Mouse (Mus musculus): ENCODE measurements at regions not wholly inside any gene's neighbourhood (a gene's known extent, or its start where the extent isn't known, plus 50 kb on each side); places are given as distances from the start of the nearest gene placed in this dataset.

DNA sequence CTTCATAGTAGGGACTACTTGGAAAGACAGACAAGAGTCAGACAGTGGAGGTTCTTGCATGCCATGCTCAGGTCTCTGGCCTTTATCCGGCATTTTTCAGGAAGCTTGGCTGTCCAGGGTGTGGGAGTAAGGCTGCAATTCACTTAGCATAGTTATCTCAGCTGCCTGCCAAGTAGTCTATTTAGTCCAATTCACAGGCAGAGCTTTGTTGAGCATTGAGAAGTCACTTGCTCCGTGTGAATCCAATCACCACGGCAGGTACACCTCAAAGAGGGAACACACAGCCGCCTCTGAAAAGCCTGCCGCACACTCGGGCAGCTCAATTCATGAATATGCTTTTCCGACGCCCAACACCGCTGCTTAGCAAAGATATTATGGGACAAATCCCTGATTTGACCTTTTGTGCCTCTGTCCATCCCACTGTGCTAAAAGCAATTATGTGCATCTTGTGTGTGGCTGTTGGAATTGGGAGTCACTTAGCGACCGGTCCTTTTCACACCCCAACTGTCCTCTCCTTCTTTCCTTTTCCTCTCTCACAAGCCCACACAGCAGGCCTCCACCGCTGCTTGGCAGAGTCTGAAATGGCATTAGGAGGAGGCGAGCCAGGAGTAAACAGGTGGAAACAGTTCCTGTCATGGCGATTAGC, 57.9 kb upstream of the Lrpprc start:
- TF ChIP-seq POLR2A (IDR thresholded peaks at IDR 0.05; ENCODE audit: control insufficient read depth, low read depth, low read length) (no peak), CTCF (IDR thresholded peaks at IDR 0.05; ENCODE audit: control insufficient read depth, insufficient read depth, insufficient replicate concordance, low read depth, low read length) (no peak)

All from testis, adult 2 months (tissue).